Mouse (Mus musculus) midbrain, embryonic 12.5 days (tissue): ENCODE measurements around the gene Slc37a1. TPM values are rescaled to one million over a fixed set of nuclear protein-coding genes. Genes with fewer than 3 reads are reported as not detected.

ENCODE experiments used
- ATAC-seq: fragments of 200-750 bp; cut with Nextera tagmentation; 2 replicates; pipeline ENCODE4 v1.8.0; 2017; ENCODE audit warnings: low read depth, moderate TSS enrichment, moderate library complexity; ENCODE audit not compliant: low FRiP score
- H3K27ac ChIP-seq: fragments of 300-500 bp; sonication (generic); replicated peaks from 2 replicates; pipeline ENCODE4 v1.5.1; 2016; ENCODE audit warnings: mild to moderate bottlenecking
- H3K27me3 ChIP-seq: fragments of 300-500 bp; sonication (generic); 2 replicates; pipeline ENCODE4 v1.6.1; 2016; ENCODE audit warnings: mild to moderate bottlenecking
- H3K36me3 ChIP-seq: fragments of 300-500 bp; sonication (generic); 2 replicates; pipeline ENCODE4 v1.6.1; 2016
- H3K4me1 ChIP-seq: fragments of 300-500 bp; sonication (generic); 2 replicates; pipeline ENCODE4 v1.6.1; 2016
- H3K4me2 ChIP-seq: fragments of 300-500 bp; sonication (generic); replicated peaks from 2 replicates; pipeline ENCODE4 v1.6.1; 2016; ENCODE audit warnings: mild to moderate bottlenecking, moderate library complexity
- H3K4me3 ChIP-seq: fragments of 300-500 bp; sonication (generic); 2 replicates; pipeline ENCODE4 v1.5.1; 2016; ENCODE audit warnings: mild to moderate bottlenecking
- H3K9ac ChIP-seq: fragments of 300-500 bp; sonication (generic); replicated peaks from 2 replicates; pipeline ENCODE4 v1.6.1; 2016; ENCODE audit warnings: mild to moderate bottlenecking, moderate library complexity
- H3K9me3 ChIP-seq: fragments of 300-500 bp; sonication (generic); 2 replicates; pipeline ENCODE4 v1.6.1; 2016; ENCODE audit warnings: mild to moderate bottlenecking
- WGBS: fragments of 180-500 bp; shearing (Covaris S2); methylation state at CpG from one replicate; pipeline ENCODE4 v1.1.7; 2016; 5-methylcytosine and 5-hydroxymethylcytosine counted together
- polyA plus RNA-seq: library from polyadenylated mRNA; unstranded; fragments of >200 nt; fragmentation: Nextera tagmentation; extraction: Ambion mirVana; gene quantifications from 2 replicates; pipeline ENCODE4 v1.2.1, GENCODE M21; 2016

Gene Slc37a1
- polyA plus RNA-seq, 1 experiment from 2014 or later: 9.3 TPM

DNA sequence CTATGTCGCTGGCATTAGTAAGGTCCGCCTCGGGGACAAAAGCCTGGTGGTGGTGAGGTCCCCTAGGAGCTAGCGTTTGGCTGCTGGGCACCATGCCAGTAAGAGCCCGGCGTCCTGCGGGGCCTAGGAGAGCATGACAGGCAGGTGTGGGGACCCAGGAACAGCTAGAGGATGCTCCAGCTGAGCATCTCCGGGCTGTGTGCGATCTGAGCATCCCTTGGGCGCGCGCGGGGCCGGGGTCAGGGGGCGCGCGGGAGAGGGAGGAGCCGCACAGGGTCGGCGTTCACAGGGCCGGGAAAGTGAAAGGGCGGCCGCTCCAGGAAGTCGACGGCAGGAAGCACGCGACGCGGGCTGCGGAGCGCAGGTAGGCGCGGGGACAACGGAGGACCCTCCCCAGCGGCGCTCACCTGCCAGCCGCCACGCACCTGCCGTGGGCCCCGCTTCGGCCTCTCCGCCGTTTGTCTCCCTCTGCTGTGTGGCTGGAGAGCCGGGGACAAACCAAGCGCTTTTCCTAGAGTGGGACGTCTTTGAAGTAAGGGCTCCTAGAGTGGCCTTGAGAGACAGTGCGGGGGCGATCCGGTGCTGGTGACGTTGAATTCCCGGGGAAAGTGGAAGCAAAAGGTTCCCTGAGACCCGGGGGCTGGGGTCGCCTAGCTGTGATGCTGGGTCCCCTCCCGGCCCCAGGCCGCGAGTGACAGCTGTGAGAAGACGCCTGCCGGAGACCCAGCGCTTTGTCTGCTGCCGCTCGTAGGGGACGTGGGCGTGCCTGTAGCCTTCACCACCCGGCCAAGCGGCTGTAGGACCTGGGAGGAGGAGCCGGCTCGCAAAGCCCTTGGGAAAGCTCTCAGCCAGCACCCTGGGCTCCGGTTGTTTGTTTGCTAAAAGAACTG lies 9.5 kb downstream of the Slc37a1 start:
- H3K36me3 ChIP-seq: no peaks in the 10 kb centered on the region
- peaks cover 46% of the 10 kb centered on the region for H3K27me3 ChIP-seq
- ATAC-seq: peak; percentile 83
- peaks cover 21% of the 10 kb centered on the region for H3K4me1 ChIP-seq
- H3K27ac ChIP-seq: peak overlapping the region; percentile 73
- under 1% methylated on average over 64 of the region's 68 CpGs for WGBS
- H3K9me3 ChIP-seq: no peaks in the 10 kb centered on the region
- H3K4me3 ChIP-seq: peak overlapping the region; percentile 61
- peak overlapping the region; percentile 77 for H3K9ac ChIP-seq
- H3K4me2 ChIP-seq: peak overlapping the region; percentile 87

DNA sequence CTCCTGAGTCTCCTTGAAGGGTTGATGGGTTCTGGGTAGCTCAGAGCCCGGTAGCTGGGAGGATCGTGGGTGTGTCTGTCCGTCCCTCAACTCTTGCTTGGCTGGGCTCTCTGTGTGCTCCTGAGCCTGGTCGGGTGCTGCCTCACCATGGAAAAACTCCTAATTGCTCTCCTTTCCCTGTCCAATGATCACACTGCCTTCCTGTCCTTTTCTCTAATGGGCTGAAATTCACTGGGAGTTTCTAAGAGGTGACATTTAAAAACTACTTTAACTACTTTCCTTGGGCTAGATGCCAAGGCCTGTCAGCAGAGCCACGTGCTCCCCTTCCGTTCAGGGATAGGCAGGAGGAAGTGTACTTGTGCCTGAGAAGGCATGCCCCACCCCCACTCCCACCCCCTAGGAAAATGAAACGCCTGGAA lies 10.9 kb downstream of the Slc37a1 start:
- 31% methylated on average over 7 of the region's 7 CpGs for WGBS
- H3K27ac ChIP-seq: no peak overlapping the region
- peak overlapping the region; percentile 87 for H3K4me2 ChIP-seq

DNA sequence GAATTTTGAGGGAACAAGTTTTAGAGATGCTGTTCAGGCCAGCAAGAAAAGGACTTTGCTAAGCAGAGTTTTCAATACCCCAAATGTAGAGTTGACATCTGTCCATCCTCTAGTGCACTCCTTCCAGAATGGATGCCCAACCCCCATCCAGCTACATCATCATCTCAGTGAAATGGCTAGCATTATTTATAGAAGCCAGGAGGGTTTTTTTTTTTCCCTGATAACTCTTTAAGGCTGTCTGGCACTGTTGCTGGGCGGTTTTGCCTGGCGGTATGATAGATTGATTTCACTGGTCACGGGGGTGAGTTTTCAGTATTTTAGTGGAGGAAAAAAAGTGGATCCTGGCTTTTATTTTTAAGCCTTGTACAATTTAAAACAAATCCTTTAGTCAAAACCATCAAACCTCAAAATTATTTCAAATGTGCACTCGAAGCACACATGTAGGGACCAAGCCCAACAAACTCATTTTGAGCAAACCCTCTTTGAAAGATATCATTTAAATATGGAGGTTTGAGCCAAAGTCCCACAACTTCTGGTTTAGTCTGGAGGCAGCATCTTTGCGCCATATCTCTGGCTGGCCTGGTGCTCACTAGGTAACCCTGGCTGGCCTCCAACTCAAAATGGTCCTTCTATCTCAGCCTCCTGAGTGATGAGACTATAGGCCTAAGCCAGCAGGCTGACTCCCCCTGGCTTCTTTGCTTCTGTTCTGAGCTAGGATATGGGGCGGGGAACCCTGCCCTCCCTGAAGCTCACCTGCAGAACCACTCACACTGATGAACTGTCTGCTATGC lies 12.0 kb downstream of the Slc37a1 start:
- no peak overlapping the region for H3K9ac ChIP-seq
- 95% methylated on average over 6 of the region's 6 CpGs for WGBS
- H3K9me3 ChIP-seq: no peaks in the 10 kb centered on the region
- no peak overlapping the region for H3K27ac ChIP-seq
- ATAC-seq: no peak
- no peak overlapping the region for H3K4me3 ChIP-seq
- H3K4me1 ChIP-seq: peaks cover 21% of the 10 kb centered on the region
- H3K27me3 ChIP-seq: peaks cover 46% of the 10 kb centered on the region
- no peaks in the 10 kb centered on the region for H3K36me3 ChIP-seq
- H3K4me2 ChIP-seq: no peak overlapping the region

More for the DNA sequence above, 10.9 kb downstream of the Slc37a1 start:
- no peak for ATAC-seq
- Histone ChIP-seq H3K9me3 (no peaks in the 10 kb centered on the region), H3K36me3 (no peaks in the 10 kb centered on the region), H3K27me3 (peaks cover 46% of the 10 kb centered on the region), H3K9ac (peak overlapping the region; percentile 77; the same call in 1 of the 2 replicates), H3K4me1 (peaks cover 21% of the 10 kb centered on the region), H3K4me3 (peak overlapping the region; percentile 61)

DNA sequence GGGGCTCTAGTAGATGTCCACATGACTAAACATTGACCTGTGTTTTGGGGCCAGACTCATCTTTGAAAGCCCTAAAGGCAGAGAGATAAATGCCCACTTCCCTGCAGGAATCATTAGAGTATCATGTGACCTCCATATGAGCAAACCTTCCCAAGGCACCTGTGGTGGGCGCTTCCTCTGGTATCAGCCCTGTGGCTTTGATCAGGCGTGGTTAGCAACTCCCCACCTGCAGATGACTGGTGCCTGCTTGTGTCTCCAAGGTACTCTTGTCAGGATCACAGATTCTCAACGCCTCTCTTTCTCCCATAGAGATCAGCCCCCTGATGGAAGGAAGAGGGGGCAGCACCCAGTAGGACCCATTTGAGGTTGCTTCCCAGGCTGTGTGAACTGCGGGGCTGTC lies 13.4 kb downstream of the Slc37a1 start:
- H3K36me3 ChIP-seq: no peaks in the 10 kb centered on the region
- H3K4me3 ChIP-seq: no peak overlapping the region
- H3K27ac ChIP-seq: no peak overlapping the region
- no peak overlapping the region for H3K4me2 ChIP-seq
- peaks cover 41% of the 10 kb centered on the region for H3K27me3 ChIP-seq
- H3K9ac ChIP-seq: no peak overlapping the region
- no peak for ATAC-seq
- peaks cover 21% of the 10 kb centered on the region for H3K4me1 ChIP-seq
- no peaks in the 10 kb centered on the region for H3K9me3 ChIP-seq
- 86% methylated on average over 4 of the region's 4 CpGs for WGBS

DNA sequence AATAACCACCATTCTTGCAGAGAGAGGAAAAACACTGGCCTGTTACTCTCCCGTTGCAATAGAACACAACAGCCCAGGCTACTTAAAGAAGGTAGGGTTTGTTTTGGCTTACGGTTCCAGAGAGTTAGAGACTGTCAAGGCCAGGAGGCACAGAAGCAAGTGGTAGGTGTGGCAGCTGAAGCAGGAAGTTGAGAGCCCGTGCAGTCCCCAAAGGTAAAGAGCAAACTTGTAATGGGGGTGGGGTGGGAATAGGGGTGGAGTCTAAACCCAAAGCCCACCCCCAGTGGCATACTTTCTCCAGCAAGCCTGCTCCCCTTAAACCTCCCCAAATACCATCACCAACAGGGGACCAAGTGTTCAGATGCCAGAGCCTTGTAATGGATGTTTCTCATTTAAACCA lies 14.1 kb downstream of the Slc37a1 start:
- H3K4me1 ChIP-seq: peaks cover 15% of the 10 kb centered on the region
- H3K9ac ChIP-seq: no peak overlapping the region
- no peaks in the 10 kb centered on the region for H3K36me3 ChIP-seq
- no peaks in the 10 kb centered on the region for H3K9me3 ChIP-seq
- no peak overlapping the region for H3K4me3 ChIP-seq
- WGBS: 82% methylated on average over 3 of the region's 3 CpGs
- H3K4me2 ChIP-seq: no peak overlapping the region
- H3K27ac ChIP-seq: no peak overlapping the region
- ATAC-seq: no peak
- H3K27me3 ChIP-seq: peaks cover 33% of the 10 kb centered on the region

DNA sequence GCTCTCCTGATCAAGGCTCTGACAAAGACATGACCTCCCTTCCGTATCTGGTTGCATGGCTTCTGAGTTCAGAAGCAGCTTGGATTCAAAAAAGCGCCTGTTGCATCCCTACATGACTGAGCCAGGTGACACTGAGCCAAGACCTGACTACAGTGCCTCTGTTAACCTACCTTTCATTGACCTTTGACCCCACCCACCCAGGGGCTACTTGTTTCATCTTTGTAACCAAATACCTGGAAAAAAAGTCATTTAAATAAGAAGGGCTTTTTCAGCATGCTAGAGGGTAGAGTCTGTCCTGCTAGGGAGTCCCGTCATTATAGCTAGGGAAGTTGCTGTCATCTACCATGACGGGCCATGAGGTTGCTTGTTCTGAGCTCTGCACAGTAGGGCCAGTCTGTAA lies 16.8 kb downstream of the Slc37a1 start:
- Histone ChIP-seq H3K4me1 (no peaks in the 10 kb centered on the region; the same call in 1 of the 2 replicates), H3K27me3 (0 out of 2 replicates have a peak, but pooled peaks cover 7% of the 10 kb centered on the region), H3K27ac (no peak overlapping the region), H3K4me2 (no peak overlapping the region), H3K9me3 (no peaks in the 10 kb centered on the region), H3K36me3 (no peaks in the 10 kb centered on the region), H3K9ac (no peak overlapping the region), H3K4me3 (no peak overlapping the region)
- WGBS: 85% methylated on average over 4 of the region's 4 CpGs
- ATAC-seq: no peak

DNA sequence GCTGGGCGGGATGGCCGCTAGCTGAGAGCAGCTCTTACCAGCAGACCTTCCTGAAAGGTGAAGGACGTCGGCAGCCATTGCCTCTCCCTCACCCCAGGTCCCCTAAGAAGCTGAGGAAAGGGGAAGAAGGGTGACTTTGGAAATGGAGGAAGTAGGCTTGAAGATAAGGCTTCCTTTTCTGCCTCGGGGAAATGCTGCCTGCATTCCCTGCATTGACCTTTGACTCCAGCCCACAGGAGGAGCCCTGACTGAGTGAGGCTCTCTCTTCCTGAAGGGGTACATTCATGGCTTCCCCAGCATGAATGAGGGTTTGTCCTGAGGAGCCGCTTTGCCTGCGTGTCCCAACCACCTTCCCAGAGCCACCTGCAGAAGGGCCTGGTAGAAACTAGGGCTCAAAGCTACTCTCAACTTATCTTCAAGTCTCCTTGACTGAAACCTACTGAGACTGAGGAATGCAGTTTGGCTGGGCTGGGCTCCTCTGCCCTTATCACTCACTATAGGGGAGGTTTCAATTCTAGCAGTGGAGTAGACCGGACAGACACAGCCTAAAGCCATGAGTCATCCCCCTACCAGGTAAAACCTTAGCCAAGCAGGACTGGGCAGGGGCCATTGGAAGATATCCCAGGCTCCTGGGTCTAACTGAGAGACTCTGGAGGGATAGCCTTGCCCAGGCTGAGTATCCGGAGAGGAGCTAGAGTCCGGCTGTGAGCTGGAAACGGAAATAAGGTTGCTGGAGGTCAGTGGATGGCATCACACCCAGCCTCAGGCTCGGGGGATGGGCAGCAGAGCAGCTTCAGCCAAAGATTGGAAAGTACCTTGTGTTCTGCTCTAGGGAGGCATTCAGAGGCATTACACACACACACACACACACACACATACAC lies 18.5 kb downstream of the Slc37a1 start:
- ATAC-seq: no peak
- 54% methylated on average over 12 of the region's 12 CpGs for WGBS

DNA sequence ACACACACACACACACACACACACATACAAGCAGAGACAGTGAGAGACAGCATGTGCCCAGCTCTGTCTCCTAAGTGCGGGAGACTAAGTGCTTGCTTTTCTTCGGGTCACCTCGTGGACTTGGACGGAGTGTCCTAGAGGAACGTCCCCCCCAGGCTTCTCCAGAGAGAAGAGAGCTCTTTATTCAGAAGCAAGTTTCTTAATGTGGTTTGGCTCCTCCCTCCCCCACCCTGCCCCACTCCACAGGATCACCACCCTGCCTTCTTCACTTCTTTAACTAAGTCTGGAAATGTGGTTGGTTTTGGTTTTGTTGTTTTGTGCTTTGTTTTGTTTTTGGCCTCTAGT lies 19.2 kb downstream of the Slc37a1 start:
- no peaks in the 10 kb centered on the region; the same call in none of the 2 replicates for H3K4me1 ChIP-seq
- H3K36me3 ChIP-seq: no peaks in the 10 kb centered on the region
- H3K27ac ChIP-seq: no peak overlapping the region
- no peaks in the 10 kb centered on the region for H3K27me3 ChIP-seq
- H3K9me3 ChIP-seq: no peaks in the 10 kb centered on the region
- no peak overlapping the region for H3K9ac ChIP-seq
- no peak overlapping the region for H3K4me3 ChIP-seq
- no peak overlapping the region for H3K4me2 ChIP-seq
- ATAC-seq: no peak
- WGBS: 63% methylated on average over 5 of the region's 5 CpGs

More for the DNA sequence above, 18.5 kb downstream of the Slc37a1 start:
- no peak overlapping the region for H3K4me3 ChIP-seq
- H3K27ac ChIP-seq: no peak overlapping the region
- no peaks in the 10 kb centered on the region for H3K9me3 ChIP-seq
- no peak overlapping the region for H3K4me2 ChIP-seq
- no peak overlapping the region for H3K9ac ChIP-seq
- H3K36me3 ChIP-seq: no peaks in the 10 kb centered on the region
- H3K27me3 ChIP-seq: no peaks in the 10 kb centered on the region
- no peaks in the 10 kb centered on the region; the same call in none of the 2 replicates for H3K4me1 ChIP-seq

DNA sequence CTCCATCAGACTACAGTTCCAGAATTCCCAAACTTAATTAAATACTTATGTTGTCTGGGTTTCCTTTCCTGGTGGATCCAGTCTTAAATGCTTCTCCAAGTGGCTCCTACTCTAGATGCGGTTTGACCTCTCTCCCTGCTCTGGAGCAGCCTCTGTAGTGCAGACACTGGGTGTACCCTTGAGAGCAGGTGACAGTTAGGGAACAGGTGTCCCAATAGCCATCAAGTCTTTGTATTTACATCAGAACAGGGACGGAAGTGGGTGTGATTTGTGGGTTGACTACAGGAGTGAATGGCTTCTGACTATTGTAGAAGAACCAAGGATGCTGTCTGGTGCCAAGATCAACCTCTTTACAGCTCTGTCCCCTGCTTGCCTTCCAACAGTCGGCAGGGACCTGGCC lies 21.2 kb downstream of the Slc37a1 start:
- no peaks in the 10 kb centered on the region for H3K36me3 ChIP-seq
- ATAC-seq: no peak
- 89% methylated on average over 3 of the region's 3 CpGs for WGBS
- H3K27ac ChIP-seq: no peak overlapping the region
- H3K9ac ChIP-seq: no peak overlapping the region
- no peaks in the 10 kb centered on the region; the same call in none of the 2 replicates for H3K4me1 ChIP-seq
- no peak overlapping the region for H3K4me3 ChIP-seq
- no peaks in the 10 kb centered on the region for H3K9me3 ChIP-seq
- H3K4me2 ChIP-seq: no peak overlapping the region
- no peaks in the 10 kb centered on the region for H3K27me3 ChIP-seq

DNA sequence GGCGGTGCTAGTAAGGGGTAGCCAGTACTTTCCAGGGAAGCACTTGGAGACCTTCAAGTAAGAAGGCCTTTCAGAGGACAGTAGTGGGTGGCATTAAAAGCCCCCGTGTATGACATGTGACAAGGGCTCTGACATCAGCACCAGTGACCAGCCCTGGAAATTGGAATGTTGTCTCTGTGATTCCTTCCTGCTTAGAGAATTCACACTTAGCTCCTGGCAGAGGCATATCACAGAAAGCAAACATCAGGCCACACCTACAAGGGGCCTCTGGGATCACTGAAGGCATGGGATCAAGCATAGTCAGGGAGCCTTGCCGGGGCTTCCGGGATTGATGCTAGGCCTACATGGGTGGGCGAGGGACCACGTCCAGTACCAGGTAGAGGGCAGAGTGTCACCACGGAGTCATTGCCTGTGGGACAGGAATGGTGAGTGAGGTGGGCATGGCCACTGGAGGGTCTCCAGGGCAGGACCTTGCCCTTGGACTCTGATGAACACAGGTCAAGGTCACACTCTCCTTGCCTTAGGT lies 21.8 kb downstream of the Slc37a1 start:
- no peaks in the 10 kb centered on the region for H3K36me3 ChIP-seq
- H3K27ac ChIP-seq: no peak overlapping the region
- WGBS: 95% methylated on average over 7 of the region's 7 CpGs
- no peaks in the 10 kb centered on the region for H3K27me3 ChIP-seq
- no peak for ATAC-seq
- H3K9ac ChIP-seq: no peak overlapping the region
- no peak overlapping the region for H3K4me2 ChIP-seq
- no peaks in the 10 kb centered on the region for H3K9me3 ChIP-seq
- peaks cover 2% of the 10 kb centered on the region for H3K4me1 ChIP-seq
- no peak overlapping the region for H3K4me3 ChIP-seq

DNA sequence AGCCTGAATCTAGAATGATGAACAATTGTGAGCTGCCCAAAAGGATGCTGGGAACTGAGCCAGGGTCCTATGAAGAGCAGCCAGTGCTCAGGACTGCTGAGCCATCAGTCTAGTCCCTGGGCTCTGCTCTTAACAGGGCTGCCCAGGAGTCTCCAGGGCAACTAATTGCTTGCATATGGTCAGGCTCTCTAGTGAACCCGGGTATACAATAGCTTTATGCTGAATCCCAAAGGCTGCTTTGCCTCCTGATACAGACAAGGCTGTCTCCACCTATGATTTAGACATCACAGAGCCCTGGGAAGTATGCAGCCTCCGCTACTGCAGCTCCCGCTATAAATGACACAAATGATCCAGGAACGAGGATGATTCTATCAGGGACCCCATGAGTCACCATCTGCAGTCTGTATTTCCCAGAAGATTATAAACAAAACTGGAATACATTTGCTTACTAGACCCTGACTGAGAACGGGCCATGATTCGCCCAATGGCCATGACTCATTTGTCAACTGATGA lies 22.7 kb downstream of the Slc37a1 start:
- ATAC-seq: no peak
- no peak overlapping the region for H3K27ac ChIP-seq

More for the DNA sequence above, 22.7 kb downstream of the Slc37a1 start:
- Histone ChIP-seq H3K9ac (no peak overlapping the region), H3K9me3 (no peaks in the 10 kb centered on the region), H3K27me3 (0 out of 2 replicates have a peak, but pooled peaks cover 4% of the 10 kb centered on the region), H3K4me2 (no peak overlapping the region), H3K36me3 (no peaks in the 10 kb centered on the region), H3K4me1 (peaks cover 4% of the 10 kb centered on the region), H3K4me3 (no peak overlapping the region)
- 53% methylated on average over 6 of the region's 6 CpGs for WGBS
